Mouse (Mus musculus): Measurements from ENCODE around the gene Fjx1.

GRCm38 (mm10) chr2:102449056-102449455 lies 3.2 kb downstream of the Fjx1 start:
- TF ChIP-seq CTCF (IDR thresholded peaks at IDR 0.05; ENCODE audit: low read depth) (no peak), EP300 (IDR thresholded peaks at IDR 0.05; ENCODE audit: low read depth) (no peak)
